In the genomic region with DNA sequence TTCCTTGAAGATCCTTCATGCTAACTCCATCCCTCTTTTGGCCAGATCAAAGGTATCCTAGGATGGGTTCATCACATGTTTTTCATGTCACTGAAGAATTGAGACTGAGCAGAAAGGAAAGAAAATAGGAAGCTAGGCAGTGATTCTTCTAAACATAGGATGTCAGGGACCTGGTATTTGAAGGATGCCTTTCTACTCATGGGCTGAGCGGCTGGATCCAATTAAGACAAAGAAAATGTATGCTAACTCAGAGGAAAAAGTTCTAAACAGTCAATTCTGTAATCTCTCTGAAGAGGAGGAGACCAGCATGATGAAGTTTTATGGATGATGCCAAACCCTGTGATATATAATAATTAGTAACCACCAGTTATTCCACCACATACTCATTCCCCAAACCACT, we compare ENCODE assay signal across 15 mouse cellular contexts.
"Had no signal": no experiment of that assay in that cellular context is flagged by ENCODE, and none has a peak within 500 bp of the region (broad histone marks: within the 10 kb centered on the region; RNA-seq: fewer than 3 reads in every experiment).

No protein-coding gene starts in this region.

- H3K36me3 ChIP-seq: limb, embryonic 12.5 days; limb, embryonic 15.5 days had no signal

- H3K4me2 ChIP-seq: limb, embryonic 12.5 days; limb, embryonic 15.5 days; liver, embryonic 11.5 days; lung, embryonic 14.5 days; midbrain, embryonic 11.5 days had no signal

- H3K9me3 ChIP-seq: limb, embryonic 12.5 days; limb, embryonic 15.5 days had no signal

- H3K27ac ChIP-seq: limb, embryonic 12.5 days; limb, embryonic 15.5 days; liver, embryonic 14.5 days had no signal

- ATAC-seq: liver, postnatal 0 days had no signal

- DNase-seq: kidney, postnatal 14 days; kidney, postnatal 4 days; left cerebral cortex, postnatal 4 days; liver, postnatal 0 days; lung, postnatal 14 days; lung, postnatal 4 days; midbrain, embryonic 14.5 days; thymus, adult 18-20 months; thymus, postnatal 36 days had no signal

- H3K4me3 ChIP-seq: limb, embryonic 12.5 days; limb, embryonic 15.5 days had no signal

- H3K4me1 ChIP-seq: limb, embryonic 12.5 days; limb, embryonic 15.5 days had no signal

- H3K27me3 ChIP-seq: limb, embryonic 12.5 days; limb, embryonic 15.5 days had no signal

- H3K9ac ChIP-seq: limb, embryonic 12.5 days; limb, embryonic 15.5 days; liver, embryonic 14.5 days; liver, postnatal 0 days; lung, embryonic 14.5 days had no signal
